Mouse (Mus musculus): ENCODE measurements around the gene Prcc. TPM values are rescaled to one million over a fixed set of nuclear protein-coding genes. Genes with fewer than 3 reads are reported as not detected.

Prcc gene
- polyA plus RNA-seq, 1 experiment from 2014 or later: 14.2 TPM

- 88% methylated on average over 5 of the region's 5 CpGs for WGBS
- ATAC-seq (ENCODE audit: insufficient read depth): no peak
Measured at GRCm38 (mm10) chr3:87927452-87927851, 42.0 kb upstream of the Prcc start.

GRCm38 (mm10) chr3:87924996-87925395 is 39.6 kb upstream of the Prcc start:
- WGBS: 83% methylated on average over 7 of the region's 7 CpGs
- Histone ChIP-seq H3K27ac (ENCODE audit: low read depth) (no peak overlapping the region), H3K4me2 (no peak overlapping the region), H3K27me3 (ENCODE audit: insufficient read depth, low read length) (no peaks in the 10 kb centered on the region), H3K9ac (no peak overlapping the region), H3K36me3 (ENCODE audit: insufficient read depth) (peaks cover 63% of the 10 kb centered on the region), H3K9me3 (ENCODE audit: low read depth, low read length) (no peaks in the 10 kb centered on the region), H3K4me3 (ENCODE audit: low read depth, low read length) (no peak overlapping the region), H3K4me1 (ENCODE audit: insufficient read depth) (peaks cover 5% of the 10 kb centered on the region)
- no peak for TF ChIP-seq CTCF (IDR thresholded peaks at IDR 0.05; ENCODE audit: low read depth)
- ATAC-seq (ENCODE audit: insufficient read depth) (no peak), DNase-seq (no peak)

More at GRCm38 (mm10) chr3:87927452-87927851, 42.0 kb upstream of the Prcc start:
- DNase-seq: no peak
- H3K27ac ChIP-seq (ENCODE audit: low read depth): no peak overlapping the region
- H3K4me3 ChIP-seq (ENCODE audit: low read depth, low read length): no peak overlapping the region
- H3K4me2 ChIP-seq: no peak overlapping the region
- peaks cover 11% of the 10 kb centered on the region; the same call in 1 of the 2 replicates for H3K4me1 ChIP-seq (ENCODE audit: insufficient read depth)
- H3K9ac ChIP-seq: no peak overlapping the region
- TF ChIP-seq CTCF (IDR thresholded peaks at IDR 0.05; ENCODE audit: low read depth): no peak
- peaks cover 66% of the 10 kb centered on the region for H3K36me3 ChIP-seq (ENCODE audit: insufficient read depth)
- no peaks in the 10 kb centered on the region for H3K27me3 ChIP-seq (ENCODE audit: insufficient read depth, low read length)
- no peaks in the 10 kb centered on the region for H3K9me3 ChIP-seq (ENCODE audit: low read depth, low read length)

GRCm38 (mm10) chr3:87920270-87920943 is 35.0 kb upstream of the Prcc start:
- Histone ChIP-seq H3K27ac (ENCODE audit: low read depth) (no peak overlapping the region), H3K4me2 (peak overlapping the region; percentile 84), H3K4me3 (ENCODE audit: low read depth, low read length) (peak overlapping the region; percentile 73), H3K27me3 (ENCODE audit: insufficient read depth, low read length) (no peaks in the 10 kb centered on the region), H3K9me3 (ENCODE audit: low read depth, low read length) (no peaks in the 10 kb centered on the region), H3K36me3 (ENCODE audit: insufficient read depth) (peaks cover 62% of the 10 kb centered on the region), H3K4me1 (ENCODE audit: insufficient read depth) (no peaks in the 10 kb centered on the region; the same call in 1 of the 2 replicates), H3K9ac (peak overlapping the region; percentile 77)
- 0 out of 2 replicates have a peak, but pooled peaks have one; percentile 12 for TF ChIP-seq CTCF (IDR thresholded peaks at IDR 0.05; ENCODE audit: low read depth)
- no peak for ATAC-seq (ENCODE audit: insufficient read depth)
- no peak for DNase-seq
- WGBS: 58% methylated on average over 9 of the region's 9 CpGs

GRCm38 (mm10) chr3:87919336-87920108 is 34.1 kb upstream of the Prcc start, which contains the start of gene Mrpl24:
Mrpl24 (plus strand) TSS chr3:87919506.
- Histone ChIP-seq H3K4me3 (ENCODE audit: low read depth, low read length) (peak within 1 kb of the TSS; percentile 73), H3K27me3 (ENCODE audit: insufficient read depth, low read length) (no peaks in the 10 kb centered on the region), H3K27ac (ENCODE audit: low read depth) (peak within 1 kb of the TSS; percentile 88), H3K9ac (peak within 1 kb of the TSS; percentile 77), H3K4me1 (ENCODE audit: insufficient read depth) (no peaks in the 10 kb centered on the region; the same call in 1 of the 2 replicates), H3K9me3 (ENCODE audit: low read depth, low read length) (no peaks in the 10 kb centered on the region), H3K4me2 (peak within 1 kb of the TSS; percentile 84), H3K36me3 (ENCODE audit: insufficient read depth) (peaks cover 62% of the 10 kb centered on the region)
- DNase-seq: peak; percentile 96
- TF ChIP-seq CTCF (IDR thresholded peaks at IDR 0.05; ENCODE audit: low read depth): no peak
- under 1% methylated on average over 30 of the region's 30 CpGs for WGBS
- peak; percentile 79 for ATAC-seq (ENCODE audit: insufficient read depth)

GRCm38 (mm10) chr3:87918551-87918950 is 33.1 kb upstream of the Prcc start:
- H3K27ac ChIP-seq (ENCODE audit: low read depth): no peak overlapping the region
- H3K4me1 ChIP-seq (ENCODE audit: insufficient read depth): no peaks in the 10 kb centered on the region; the same call in 1 of the 2 replicates
- no peaks in the 10 kb centered on the region for H3K27me3 ChIP-seq (ENCODE audit: insufficient read depth, low read length)
- no peak overlapping the region for H3K9ac ChIP-seq
- H3K9me3 ChIP-seq (ENCODE audit: low read depth, low read length): no peaks in the 10 kb centered on the region
- ATAC-seq (ENCODE audit: insufficient read depth) (no peak), DNase-seq (no peak)
- H3K4me3 ChIP-seq (ENCODE audit: low read depth, low read length): peak overlapping the region; percentile 73; the same call in 1 of the 2 replicates
- H3K4me2 ChIP-seq: no peak overlapping the region
- H3K36me3 ChIP-seq (ENCODE audit: insufficient read depth): peaks cover 62% of the 10 kb centered on the region
- WGBS: 88% methylated on average over 1 of the region's 1 CpGs
- TF ChIP-seq CTCF (IDR thresholded peaks at IDR 0.05; ENCODE audit: low read depth): no peak

- H3K27ac ChIP-seq (ENCODE audit: low read depth): no peak overlapping the region
- H3K4me1 ChIP-seq (ENCODE audit: insufficient read depth): no peaks in the 10 kb centered on the region; the same call in 1 of the 2 replicates
- DNase-seq (no peak), ATAC-seq (ENCODE audit: insufficient read depth) (no peak)
- no peak for TF ChIP-seq CTCF (IDR thresholded peaks at IDR 0.05; ENCODE audit: low read depth)
- 87% methylated on average over 1 of the region's 1 CpGs for WGBS
- no peak overlapping the region for H3K9ac ChIP-seq
- no peaks in the 10 kb centered on the region for H3K27me3 ChIP-seq (ENCODE audit: insufficient read depth, low read length)
- no peak overlapping the region for H3K4me3 ChIP-seq (ENCODE audit: low read depth, low read length)
- H3K4me2 ChIP-seq: no peak overlapping the region
- no peaks in the 10 kb centered on the region for H3K9me3 ChIP-seq (ENCODE audit: low read depth, low read length)
- H3K36me3 ChIP-seq (ENCODE audit: insufficient read depth): peaks cover 57% of the 10 kb centered on the region
Measured at GRCm38 (mm10) chr3:87916990-87917389, 31.6 kb upstream of the Prcc start.

- no peak for DNase-seq
- Histone ChIP-seq H3K4me2 (no peak overlapping the region), H3K4me3 (ENCODE audit: low read depth, low read length) (no peak overlapping the region), H3K27me3 (ENCODE audit: insufficient read depth, low read length) (no peaks in the 10 kb centered on the region), H3K9ac (no peak overlapping the region), H3K4me1 (ENCODE audit: insufficient read depth) (peaks cover 25% of the 10 kb centered on the region), H3K36me3 (ENCODE audit: insufficient read depth) (peaks cover 58% of the 10 kb centered on the region), H3K9me3 (ENCODE audit: low read depth, low read length) (no peaks in the 10 kb centered on the region), H3K27ac (ENCODE audit: low read depth) (no peak overlapping the region)
- no peak for ATAC-seq (ENCODE audit: insufficient read depth)
- no peak for TF ChIP-seq CTCF (IDR thresholded peaks at IDR 0.05; ENCODE audit: low read depth)
- WGBS: 92% methylated on average over 10 of the region's 10 CpGs
Measured at GRCm38 (mm10) chr3:87913891-87914290, 28.5 kb upstream of the Prcc start.
